Mouse (Mus musculus) small intestine, adult 2 months (tissue): ENCODE results near the gene Mbtd1.
A peak's percentile ranks its signal among the peaks of the same experiment; 100 is the strongest.

Experiments
- CTCF ChIP-seq: fragments of 200-500 bp; IDR thresholded peaks from 2 replicates; pipeline ENCODE4 v1.5.1; 2012; ENCODE audit warnings: low read depth, mild to moderate bottlenecking, control low read depth, inconsistent platforms, low read length, moderate library complexity, mixed read lengths; ENCODE audit not compliant: insufficient replicate concordance, insufficient read length; ENCODE audit errors: extremely low read depth
- POLR2A ChIP-seq: fragments of 200-500 bp; IDR thresholded peaks from 2 replicates; pipeline ENCODE4 v1.6.1; 2012; ENCODE audit warnings: low read depth, mild to moderate bottlenecking, control low read depth, inconsistent platforms, low read length, moderate library complexity

- no peak for TF ChIP-seq CTCF
- TF ChIP-seq POLR2A = peak; percentile 37; the same call in 1 of the 2 replicates
Measured at GRCm38 (mm10) chr11:93885572-93886410, at the start of gene Mbtd1, which contains the start of gene Utp18.
